Mouse (Mus musculus): Measurements from ENCODE around the gene BC147527. TPM values are rescaled to one million over a fixed set of nuclear protein-coding genes. Genes with fewer than 3 reads are reported as not detected.
"Not testable (repeated sequence)": the region's sequence is repeated elsewhere in the genome, so short reads cannot be mapped to it uniquely, and the experiment has no call there.

Gene BC147527
- 0.23 TPM in 1 of 2 replicates, not detected in the other for polyA plus RNA-seq (2014; fragmentation: Nextera tagmentation; extraction: Ambion mirVana)

- no peak within 1 kb of the TSS for H3K4me2 ChIP-seq (ENCODE audit: low read depth, severe bottlenecking)
- H3K4me1 ChIP-seq (ENCODE audit: control insufficient read depth, insufficient read depth, low read length) = no peaks in the 10 kb centered on the region
- no peak for DNase-seq (ENCODE audit: low spot score)
- H3K9ac ChIP-seq (ENCODE audit: low read length) = no peak within 1 kb of the TSS
- WGBS = 45% methylated on average over 2 of the region's 2 CpGs
- no peaks in the 10 kb centered on the region for H3K9me3 ChIP-seq (ENCODE audit: control insufficient read depth, low read length)
- no peaks in the 10 kb centered on the region for H3K36me3 ChIP-seq (ENCODE audit: control insufficient read depth, insufficient read depth, low read length)
- ATAC-seq (ENCODE audit: insufficient number of reproducible peaks, low FRiP score, low TSS enrichment, low read depth) = no peak
- no peak within 1 kb of the TSS for H3K4me3 ChIP-seq (ENCODE audit: low read depth, low read length)
- H3K27ac ChIP-seq (replicated peaks; ENCODE audit: low read depth, low read length) = no peak within 1 kb of the TSS
- no peaks in the 10 kb centered on the region for H3K27me3 ChIP-seq (ENCODE audit: control insufficient read depth, insufficient read depth, low read length)
These were observed at the start of gene BC147527 for GRCm38 (mm10) chr13:120299991-120300442. Gene BC147527, plus strand, starts transcription at chr13:120300392.

DNA sequence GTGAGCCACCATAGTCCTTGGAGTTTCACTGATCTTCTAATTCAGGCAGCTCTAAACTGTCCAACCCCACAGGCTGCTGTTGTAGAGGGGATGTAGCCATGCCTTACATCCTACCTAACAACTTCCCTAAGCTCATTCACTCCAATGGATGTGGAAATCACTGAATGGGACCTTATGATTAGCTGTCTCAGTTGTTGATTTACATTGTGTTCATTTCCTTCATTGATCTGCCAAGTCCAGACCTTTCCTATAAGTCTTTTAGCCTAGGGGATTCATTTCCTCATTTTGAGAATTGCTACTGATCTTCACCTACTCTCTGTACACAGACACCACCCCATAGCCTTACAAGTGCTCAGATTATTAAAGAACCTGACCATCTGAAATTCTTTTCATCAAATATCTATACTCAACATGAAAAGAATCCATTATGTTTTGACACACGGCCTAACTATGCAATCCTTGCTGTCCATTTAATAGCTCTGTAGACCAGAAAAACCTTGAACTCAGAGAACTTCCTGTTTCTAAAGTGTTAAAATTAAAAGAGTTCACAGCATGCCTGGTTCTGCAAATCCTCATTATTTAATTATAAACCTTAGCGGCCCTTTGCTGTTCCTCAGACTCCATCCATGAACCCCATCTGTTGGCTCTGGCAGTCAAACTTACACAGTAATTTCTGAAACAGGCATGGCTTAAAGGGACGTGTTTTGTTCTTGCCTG is 48.8 kb upstream of the BC147527 start:
- not testable (repeated sequence) for H3K36me3 ChIP-seq (ENCODE audit: control insufficient read depth, insufficient read depth, low read length); H3K27me3 ChIP-seq (ENCODE audit: control insufficient read depth, insufficient read depth, low read length); DNase-seq (ENCODE audit: low spot score); H3K4me1 ChIP-seq (ENCODE audit: control insufficient read depth, insufficient read depth, low read length); H3K9me3 ChIP-seq (ENCODE audit: control insufficient read depth, low read length); H3K27ac ChIP-seq (replicated peaks; ENCODE audit: low read depth, low read length); H3K9ac ChIP-seq (ENCODE audit: low read length); ATAC-seq (ENCODE audit: insufficient number of reproducible peaks, low FRiP score, low TSS enrichment, low read depth); H3K4me2 ChIP-seq (ENCODE audit: low read depth, severe bottlenecking); H3K4me3 ChIP-seq (ENCODE audit: low read depth, low read length)
- WGBS = 81% methylated on average over 2 of the region's 3 CpGs

DNA sequence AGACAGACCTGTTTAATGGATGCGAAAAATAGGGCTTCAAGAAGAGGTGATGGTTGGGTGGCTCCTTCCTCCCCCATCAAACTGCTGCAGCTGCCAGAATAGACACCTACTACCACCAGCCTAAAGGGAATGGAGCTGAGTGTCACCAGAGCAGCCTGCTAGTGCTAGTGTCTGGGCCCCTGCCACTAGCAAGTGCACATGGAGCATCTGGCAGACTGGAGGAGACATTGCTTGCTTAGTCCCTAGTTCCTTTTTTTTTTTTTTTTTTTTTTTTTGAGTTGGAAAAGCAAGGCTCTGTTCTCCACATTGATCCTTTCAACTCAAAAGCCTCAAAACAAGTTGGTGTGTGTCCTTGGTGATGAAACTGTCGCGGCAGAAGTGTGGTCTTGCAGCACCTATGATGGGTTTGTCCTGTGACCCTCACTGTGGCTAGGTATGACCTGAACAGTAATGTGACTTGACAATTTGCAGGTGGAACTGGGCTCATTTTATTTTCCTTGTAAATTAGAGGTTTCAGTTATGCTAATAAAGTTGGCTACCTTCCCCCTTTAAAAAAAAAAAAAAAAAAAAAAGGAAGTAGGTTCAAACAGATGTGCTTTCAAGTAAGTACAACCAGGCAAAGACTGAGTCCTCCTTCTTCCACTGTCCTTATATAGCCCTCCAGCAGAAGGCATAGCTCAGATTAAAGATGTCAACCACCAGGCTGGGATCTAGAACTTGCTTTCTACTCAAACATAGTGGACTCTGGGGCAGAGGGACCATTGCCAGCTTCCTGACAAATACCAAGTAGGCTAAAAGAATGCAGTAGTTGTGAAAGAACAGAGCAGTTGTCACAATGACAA is 41.2 kb upstream of the BC147527 start:
- WGBS = 90% methylated on average over 3 of the region's 3 CpGs
- not testable (repeated sequence) for H3K27ac ChIP-seq (replicated peaks; ENCODE audit: low read depth, low read length); H3K36me3 ChIP-seq (ENCODE audit: control insufficient read depth, insufficient read depth, low read length); H3K9ac ChIP-seq (ENCODE audit: low read length); ATAC-seq (ENCODE audit: insufficient number of reproducible peaks, low FRiP score, low TSS enrichment, low read depth); H3K9me3 ChIP-seq (ENCODE audit: control insufficient read depth, low read length); H3K4me3 ChIP-seq (ENCODE audit: low read depth, low read length); DNase-seq (ENCODE audit: low spot score); H3K4me2 ChIP-seq (ENCODE audit: low read depth, severe bottlenecking); H3K27me3 ChIP-seq (ENCODE audit: control insufficient read depth, insufficient read depth, low read length); H3K4me1 ChIP-seq (ENCODE audit: control insufficient read depth, insufficient read depth, low read length)

- not testable (repeated sequence) for H3K27me3 ChIP-seq (ENCODE audit: control insufficient read depth, insufficient read depth, low read length); H3K9me3 ChIP-seq (ENCODE audit: control insufficient read depth, low read length); DNase-seq (ENCODE audit: low spot score); H3K9ac ChIP-seq (ENCODE audit: low read length); H3K36me3 ChIP-seq (ENCODE audit: control insufficient read depth, insufficient read depth, low read length); H3K4me3 ChIP-seq (ENCODE audit: low read depth, low read length); H3K4me1 ChIP-seq (ENCODE audit: control insufficient read depth, insufficient read depth, low read length); ATAC-seq (ENCODE audit: insufficient number of reproducible peaks, low FRiP score, low TSS enrichment, low read depth); H3K27ac ChIP-seq (replicated peaks; ENCODE audit: low read depth, low read length); H3K4me2 ChIP-seq (ENCODE audit: low read depth, severe bottlenecking)
- 79% methylated on average over 3 of the region's 3 CpGs for WGBS
These were observed 40.5 kb upstream of the BC147527 start for GRCm38 (mm10) chr13:120259718-120260117.

DNA sequence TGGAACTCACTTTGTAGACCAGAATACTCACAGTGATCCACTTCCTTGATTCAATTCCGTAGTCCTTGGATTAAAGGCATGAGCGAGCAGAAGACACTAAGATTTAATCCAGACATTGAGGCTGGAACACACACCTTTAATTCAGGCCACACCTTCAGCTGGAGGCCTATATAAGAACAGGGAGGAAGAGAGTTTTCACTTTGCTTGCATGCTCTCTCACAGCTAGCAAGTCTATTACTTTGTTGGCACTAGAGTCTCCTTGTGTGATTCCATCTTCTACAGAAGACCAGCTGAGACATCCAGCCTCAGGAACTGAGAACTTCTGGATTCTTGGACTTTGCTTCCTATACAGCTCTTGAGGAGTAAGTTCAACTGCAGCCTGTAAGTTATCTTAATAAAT is 37.3 kb upstream of the BC147527 start, which contains the start of gene AF067061:
Gene AF067061 (plus strand): TSS at position 245 of the 400 bp plus-strand sequence.
- H3K9ac ChIP-seq (ENCODE audit: low read length); DNase-seq (ENCODE audit: low spot score); H3K4me2 ChIP-seq (ENCODE audit: low read depth, severe bottlenecking); H3K27me3 ChIP-seq (ENCODE audit: control insufficient read depth, insufficient read depth, low read length); H3K36me3 ChIP-seq (ENCODE audit: control insufficient read depth, insufficient read depth, low read length); H3K27ac ChIP-seq (replicated peaks; ENCODE audit: low read depth, low read length); H3K9me3 ChIP-seq (ENCODE audit: control insufficient read depth, low read length); H3K4me3 ChIP-seq (ENCODE audit: low read depth, low read length); H3K4me1 ChIP-seq (ENCODE audit: control insufficient read depth, insufficient read depth, low read length); ATAC-seq (ENCODE audit: insufficient number of reproducible peaks, low FRiP score, low TSS enrichment, low read depth): not testable (repeated sequence)
- WGBS = 91% methylated on average over 2 of the region's 2 CpGs

GRCm38 (mm10) chr13:120277837-120278236 is 22.4 kb upstream of the BC147527 start:
- not testable (repeated sequence) for H3K4me3 ChIP-seq (ENCODE audit: low read depth, low read length); H3K4me1 ChIP-seq (ENCODE audit: control insufficient read depth, insufficient read depth, low read length); DNase-seq (ENCODE audit: low spot score); H3K27me3 ChIP-seq (ENCODE audit: control insufficient read depth, insufficient read depth, low read length); H3K27ac ChIP-seq (replicated peaks; ENCODE audit: low read depth, low read length); H3K9me3 ChIP-seq (ENCODE audit: control insufficient read depth, low read length); H3K4me2 ChIP-seq (ENCODE audit: low read depth, severe bottlenecking); H3K9ac ChIP-seq (ENCODE audit: low read length); ATAC-seq (ENCODE audit: insufficient number of reproducible peaks, low FRiP score, low TSS enrichment, low read depth); H3K36me3 ChIP-seq (ENCODE audit: control insufficient read depth, insufficient read depth, low read length)
- WGBS = 28% methylated on average over 2 of the region's 2 CpGs

DNA sequence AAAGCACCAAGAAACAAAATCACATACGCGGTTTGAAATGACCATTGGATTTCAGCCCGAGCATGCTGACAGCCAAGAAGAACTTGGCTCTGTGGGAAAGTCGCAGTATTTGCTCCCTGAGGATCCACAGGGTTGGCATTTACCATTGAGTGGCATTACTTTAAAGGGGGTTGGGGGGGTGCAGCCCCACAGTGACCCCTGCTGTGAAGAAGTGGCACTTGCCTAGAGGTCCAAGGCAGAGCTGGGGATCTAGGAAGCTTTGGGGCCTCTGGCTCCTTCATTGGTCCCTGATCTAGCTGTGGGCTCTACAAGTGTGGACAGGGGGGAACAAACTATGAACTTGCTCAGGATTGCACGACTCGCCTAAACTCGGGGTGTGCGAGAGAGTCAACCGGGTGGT is 21.4 kb upstream of the BC147527 start:
- no peak for DNase-seq (ENCODE audit: low spot score)
- WGBS = 94% methylated on average over 9 of the region's 9 CpGs

GRCm38 (mm10) chr13:120299324-120299894 is 783 bp upstream of the BC147527 start:
- H3K9ac ChIP-seq (ENCODE audit: low read length) = no peak overlapping the region
- no peak overlapping the region for H3K4me3 ChIP-seq (ENCODE audit: low read depth, low read length)
- H3K27me3 ChIP-seq (ENCODE audit: control insufficient read depth, insufficient read depth, low read length) = no peaks in the 10 kb centered on the region
- DNase-seq (ENCODE audit: low spot score) (no peak), ATAC-seq (ENCODE audit: insufficient number of reproducible peaks, low FRiP score, low TSS enrichment, low read depth) (no peak)
- H3K27ac ChIP-seq (replicated peaks; ENCODE audit: low read depth, low read length) = no peak overlapping the region
- 86% methylated on average over 1 of the region's 1 CpGs for WGBS
- no peaks in the 10 kb centered on the region for H3K4me1 ChIP-seq (ENCODE audit: control insufficient read depth, insufficient read depth, low read length)
- H3K9me3 ChIP-seq (ENCODE audit: control insufficient read depth, low read length) = no peaks in the 10 kb centered on the region
- H3K36me3 ChIP-seq (ENCODE audit: control insufficient read depth, insufficient read depth, low read length) = no peaks in the 10 kb centered on the region
- H3K4me2 ChIP-seq (ENCODE audit: low read depth, severe bottlenecking) = no peak overlapping the region

More for the DNA sequence above, 21.4 kb upstream of the BC147527 start:
- Histone ChIP-seq H3K9ac (ENCODE audit: low read length) (no peak overlapping the region), H3K4me3 (ENCODE audit: low read depth, low read length) (no peak overlapping the region), H3K4me1 (ENCODE audit: control insufficient read depth, insufficient read depth, low read length) (no peaks in the 10 kb centered on the region), H3K27ac (replicated peaks; ENCODE audit: low read depth, low read length) (no peak overlapping the region), H3K36me3 (ENCODE audit: control insufficient read depth, insufficient read depth, low read length) (no peaks in the 10 kb centered on the region), H3K27me3 (ENCODE audit: control insufficient read depth, insufficient read depth, low read length) (no peaks in the 10 kb centered on the region), H3K4me2 (ENCODE audit: low read depth, severe bottlenecking) (no peak overlapping the region), H3K9me3 (ENCODE audit: control insufficient read depth, low read length) (no peaks in the 10 kb centered on the region)
- ATAC-seq (ENCODE audit: insufficient number of reproducible peaks, low FRiP score, low TSS enrichment, low read depth) = no peak

Data from limb, embryonic 11.5 days (tissue).